In genomic region chr7:44591348-44592116, GRCm38 (mm10) we compare ENCODE assay signal across 8 mouse cellular contexts. TPM values are rescaled to one million over a fixed set of nuclear protein-coding genes. Genes with fewer than 3 reads are reported as not detected.
DNase-seq lines count a peak whose midpoint lies in the region; ATAC-seq lines count a peak whose summit lies in the region.
"Had no signal": no experiment of that assay in that cellular context is flagged by ENCODE, and none has a peak within 500 bp of the region (broad histone marks: within the 10 kb centered on the region; RNA-seq: fewer than 3 reads in every experiment).

No protein-coding gene starts in this region.

- H3K27me3 ChIP-seq in lung, embryonic 16.5 days (ENCODE audit: control insufficient read depth, insufficient read depth, low read depth, low read length), result peaks cover 57% of the 10 kb centered on the region
- peaks cover 28% of the 10 kb centered on the region for H3K27me3 ChIP-seq in forebrain, embryonic 16.5 days (replicated peaks; ENCODE audit: control insufficient read depth, insufficient read depth, low read length)
- H3K27me3 ChIP-seq in liver, embryonic 13.5 days, result peaks cover 77% of the 10 kb centered on the region

- no peak overlapping the region for H3K27ac ChIP-seq in lung, embryonic 16.5 days (ENCODE audit: low read length)
- no peak overlapping the region for H3K27ac ChIP-seq in forebrain, embryonic 16.5 days (ENCODE audit: low read length)
- no peak overlapping the region for H3K27ac ChIP-seq in liver, embryonic 13.5 days

- H3K9me3 ChIP-seq in lung, embryonic 16.5 days (ENCODE audit: control insufficient read depth, low read length), result no peaks in the 10 kb centered on the region
- H3K9me3 ChIP-seq in forebrain, embryonic 16.5 days (ENCODE audit: control insufficient read depth, low read length), result no peaks in the 10 kb centered on the region
- no peaks in the 10 kb centered on the region for H3K9me3 ChIP-seq in liver, embryonic 13.5 days (replicated peaks)

- no peak for ATAC-seq in lung, embryonic 16.5 days (ENCODE audit: low read depth)
- no peak for ATAC-seq in forebrain, embryonic 16.5 days
- no peak for ATAC-seq in liver, embryonic 13.5 days (ENCODE audit: low read depth)
- no peak for ATAC-seq in granulocyte monocyte progenitor cell, adult 5-6 weeks (replicated peaks; ENCODE audit: poor library complexity, severe bottlenecking)

- under 1% methylated on average over 54 of the region's 60 CpGs for WGBS in lung, embryonic 16.5 days
- under 1% methylated on average over 60 of the region's 60 CpGs for WGBS in forebrain, embryonic 16.5 days
- WGBS in liver, embryonic 13.5 days (ENCODE audit: insufficient replicate concordance), result 3% methylated on average over 56 of the region's 60 CpGs

- peak overlapping the region; percentile 66 for H3K9ac ChIP-seq in lung, embryonic 16.5 days (ENCODE audit: low read length)
- peak overlapping the region; percentile 64 for H3K9ac ChIP-seq in forebrain, embryonic 16.5 days (replicated peaks; ENCODE audit: low read depth, low read length)
- H3K9ac ChIP-seq in liver, embryonic 13.5 days, result no peak overlapping the region

- DNase-seq in lung, postnatal 14 days, result no peak
- DNase-seq in cerebellum, postnatal 10 days, result peak; percentile 68 to 73
- DNase-seq in liver, embryonic 13.5 days, result no peak
- DNase-seq in frontal cortex, postnatal 36 days (ENCODE audit: low spot score in 2 of 2), result no peak

- H3K4me1 ChIP-seq in lung, embryonic 16.5 days (replicated peaks; ENCODE audit: control insufficient read depth, insufficient read depth, low read length), result peaks cover 39% of the 10 kb centered on the region
- peaks cover 67% of the 10 kb centered on the region for H3K4me1 ChIP-seq in forebrain, embryonic 16.5 days (replicated peaks; ENCODE audit: control insufficient read depth, insufficient read depth, low read length)
- peaks cover 32% of the 10 kb centered on the region for H3K4me1 ChIP-seq in liver, embryonic 13.5 days (replicated peaks)

- peak overlapping the region; percentile 62 for H3K4me3 ChIP-seq in lung, embryonic 16.5 days (ENCODE audit: low read length)
- H3K4me3 ChIP-seq in forebrain, embryonic 16.5 days (replicated peaks; ENCODE audit: low read length), result peak overlapping the region; percentile 67
- peak overlapping the region; percentile 55 for H3K4me3 ChIP-seq in liver, embryonic 13.5 days (replicated peaks)

- no peaks in the 10 kb centered on the region for H3K36me3 ChIP-seq in lung, embryonic 16.5 days (ENCODE audit: control insufficient read depth, insufficient read depth, low read length)
- H3K36me3 ChIP-seq in forebrain, embryonic 16.5 days (ENCODE audit: control insufficient read depth, insufficient read depth), result no peaks in the 10 kb centered on the region
- no peaks in the 10 kb centered on the region for H3K36me3 ChIP-seq in liver, embryonic 13.5 days

- peak overlapping the region; percentile 99 for H3K4me2 ChIP-seq in lung, embryonic 16.5 days (ENCODE audit: low read depth, low read length)
- peak overlapping the region; percentile 96 for H3K4me2 ChIP-seq in forebrain, embryonic 16.5 days (ENCODE audit: low read length)
- peak overlapping the region; percentile 74 for H3K4me2 ChIP-seq in liver, embryonic 13.5 days

RNA-seq across cellular contexts. Expression of gene Kcnc3, which starts 1.1 kb away (rescaled TPM):
- 1.5 and 2.1 TPM in 2 replicates for polyA plus RNA-seq in lung, embryonic 16.5 days (2015; fragmentation: Nextera tagmentation; extraction: Ambion mirVana)
- polyA plus RNA-seq in forebrain, embryonic 16.5 days (2015; fragmentation: Nextera tagmentation; extraction: Ambion mirVana), result 2.8 and 4.0 TPM in 2 replicates
- polyA plus RNA-seq in liver, embryonic 13.5 days (2015; fragmentation: Nextera tagmentation; extraction: Ambion mirVana), result 0.05 and 0.06 TPM in 2 replicates
- total RNA-seq in granulocyte monocyte progenitor cell, adult 5-6 weeks (2014; fragmentation: Nextera tagmentation), result 0.36 and 0.92 TPM in 2 replicates
- total RNA-seq in granulocyte monocyte progenitor cell, adult 5-6 weeks (2017), result 0.05 TPM in 1 of 2 replicates, not detected in the other

RNA-seq across cellular contexts. Expression of gene Napsa, which starts 19.4 kb away (rescaled TPM):
- 93.0 and 140 TPM in 2 replicates for polyA plus RNA-seq in lung, embryonic 16.5 days (2015; fragmentation: Nextera tagmentation; extraction: Ambion mirVana)
- polyA plus RNA-seq in forebrain, embryonic 16.5 days (2015; fragmentation: Nextera tagmentation; extraction: Ambion mirVana), result 0.42 and 1.4 TPM in 2 replicates
- 4.5 and 5.1 TPM in 2 replicates for polyA plus RNA-seq in liver, embryonic 13.5 days (2015; fragmentation: Nextera tagmentation; extraction: Ambion mirVana)
- total RNA-seq in granulocyte monocyte progenitor cell, adult 5-6 weeks (2014; fragmentation: Nextera tagmentation), result 258 and 328 TPM in 2 replicates
- total RNA-seq in granulocyte monocyte progenitor cell, adult 5-6 weeks (2017), result 107 and 112 TPM in 2 replicates

RNA-seq across cellular contexts. Expression of gene Nr1h2, which starts 37.8 kb away (rescaled TPM):
- 86.2 and 87.0 TPM in 2 replicates for polyA plus RNA-seq in lung, embryonic 16.5 days (2015; fragmentation: Nextera tagmentation; extraction: Ambion mirVana)
- polyA plus RNA-seq in forebrain, embryonic 16.5 days (2015; fragmentation: Nextera tagmentation; extraction: Ambion mirVana), result 69.8 and 80.2 TPM in 2 replicates
- 40.7 and 47.1 TPM in 2 replicates for polyA plus RNA-seq in liver, embryonic 13.5 days (2015; fragmentation: Nextera tagmentation; extraction: Ambion mirVana)
- total RNA-seq in granulocyte monocyte progenitor cell, adult 5-6 weeks (2014; fragmentation: Nextera tagmentation), result 56.8 and 63.3 TPM in 2 replicates
- total RNA-seq in granulocyte monocyte progenitor cell, adult 5-6 weeks (2017), result 21.5 and 34.6 TPM in 2 replicates

RNA-seq across cellular contexts. Expression of gene Pold1, which starts 42.9 kb away (rescaled TPM):
- polyA plus RNA-seq in lung, embryonic 16.5 days (2015; fragmentation: Nextera tagmentation; extraction: Ambion mirVana), result 100 and 109 TPM in 2 replicates
- 46.1 and 48.0 TPM in 2 replicates for polyA plus RNA-seq in forebrain, embryonic 16.5 days (2015; fragmentation: Nextera tagmentation; extraction: Ambion mirVana)
- 68.3 and 68.4 TPM in 2 replicates for polyA plus RNA-seq in liver, embryonic 13.5 days (2015; fragmentation: Nextera tagmentation; extraction: Ambion mirVana)
- 102 and 131 TPM in 2 replicates for total RNA-seq in granulocyte monocyte progenitor cell, adult 5-6 weeks (2014; fragmentation: Nextera tagmentation)
- total RNA-seq in granulocyte monocyte progenitor cell, adult 5-6 weeks (2017), result 63.4 and 70.2 TPM in 2 replicates

RNA-seq across cellular contexts. Expression of gene Spib, which starts 59.7 kb away (rescaled TPM):
- 0.33 and 1.1 TPM in 2 replicates for polyA plus RNA-seq in lung, embryonic 16.5 days (2015; fragmentation: Nextera tagmentation; extraction: Ambion mirVana)
- polyA plus RNA-seq in forebrain, embryonic 16.5 days (2015; fragmentation: Nextera tagmentation; extraction: Ambion mirVana), result not detected in 2 replicates
- 0.08 and 0.14 TPM in 2 replicates for polyA plus RNA-seq in liver, embryonic 13.5 days (2015; fragmentation: Nextera tagmentation; extraction: Ambion mirVana)
- 0.38 TPM in 1 of 2 replicates, not detected in the other for total RNA-seq in granulocyte monocyte progenitor cell, adult 5-6 weeks (2014; fragmentation: Nextera tagmentation)
- total RNA-seq in granulocyte monocyte progenitor cell, adult 5-6 weeks (2017), result not detected in 2 replicates
- total RNA-seq: common myeloid progenitor, adult 5-6 weeks had no signal

Comparison
In these comparisons a context has a peak if more than half of its experiments do, and no peak if none do; other contexts are left out.
1. DNase-seq: peak in cerebellum, postnatal 10 days (2 of 2); none in lung, postnatal 14 days (single experiment), liver, embryonic 13.5 days (single experiment) and frontal cortex, postnatal 36 days (0 of 2).
2. RNA of gene Napsa, which starts 19.4 kb away (polyA plus RNA-seq): 93.0 to 140 TPM in lung, embryonic 16.5 days; 4.5 to 5.1 TPM in liver, embryonic 13.5 days and 0.42 to 1.4 TPM in forebrain, embryonic 16.5 days; every median in the first group is over 10 times any median in the second.
3. Peak in every context shown above with its lines, with median percentiles within 50 percentile points of each other: H3K4me2 ChIP-seq and H3K4me3 ChIP-seq.